Mouse (Mus musculus): ENCODE measurements at regions not wholly inside any gene's neighbourhood (a gene's known extent, or its start where the extent isn't known, plus 50 kb on each side); places are given as distances from the start of the nearest gene placed in this dataset.
A peak's percentile ranks its signal among the peaks of the same experiment; 100 is the strongest.

DNA sequence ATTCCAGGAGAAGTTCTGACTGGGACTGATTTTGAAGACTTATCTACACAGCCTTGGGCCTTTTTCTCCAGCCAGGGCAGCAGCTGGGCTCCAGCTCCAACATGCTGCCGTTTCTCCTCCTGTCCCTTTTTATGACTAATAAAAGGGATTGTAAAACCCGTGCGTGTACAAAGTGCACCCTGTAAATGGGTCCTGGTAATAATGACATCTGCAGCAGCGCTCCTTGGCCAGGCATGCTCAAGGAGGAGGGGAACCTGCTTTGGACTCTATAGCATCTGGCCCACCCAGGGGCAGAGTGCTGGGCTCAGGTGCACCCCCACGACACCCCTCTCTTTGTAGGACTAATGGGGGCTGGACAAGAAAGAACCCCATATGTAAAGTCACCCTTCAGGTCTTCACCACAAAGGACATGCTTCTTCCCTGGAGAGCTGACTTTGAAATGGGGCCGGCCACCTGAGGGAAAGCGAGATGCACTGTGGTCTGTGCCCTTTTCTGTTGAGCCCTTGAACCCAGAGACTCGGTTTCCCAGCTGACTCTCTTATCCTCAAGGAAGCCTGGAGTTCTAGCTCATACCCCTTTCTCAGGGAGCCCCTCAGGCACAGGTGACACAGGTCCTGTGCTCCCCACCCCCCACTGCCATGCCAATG, 61.4 kb downstream of the Mrpl23 start:
- H3K27ac ChIP-seq = no peak overlapping the region
- 0 out of 2 replicates have a peak, but pooled peaks cover 3% of the 10 kb centered on the region for H3K4me1 ChIP-seq
- 80% methylated on average over 8 of the region's 8 CpGs for WGBS
- no peak overlapping the region for H3K4me3 ChIP-seq
- H3K36me3 ChIP-seq = no peaks in the 10 kb centered on the region
- ATAC-seq (ENCODE audit: low FRiP score) = no peak
- no peak overlapping the region for H3K4me2 ChIP-seq (replicated peaks)
- H3K9me3 ChIP-seq (replicated peaks) = no peaks in the 10 kb centered on the region
- no peak overlapping the region for H3K9ac ChIP-seq
- no peaks in the 10 kb centered on the region for H3K27me3 ChIP-seq

DNA sequence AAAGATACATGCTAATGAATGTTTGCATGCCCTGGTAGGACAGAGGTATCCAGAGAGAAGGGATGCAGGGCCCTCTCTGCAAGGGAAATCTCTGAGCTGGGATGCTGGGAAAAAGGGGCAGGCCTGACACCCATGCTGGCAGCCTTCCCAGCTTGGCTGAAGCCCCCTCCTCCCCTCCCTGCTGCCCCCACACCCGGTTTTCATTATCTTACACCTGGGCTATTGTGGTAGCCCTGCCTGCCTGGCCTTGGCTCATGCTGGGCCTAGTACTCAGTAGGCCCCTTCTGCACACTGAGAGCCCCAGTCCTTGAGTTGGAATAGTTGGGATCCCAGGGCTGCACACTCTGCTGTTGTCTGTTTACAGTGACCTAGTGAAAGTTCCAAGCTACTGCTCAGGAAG, 62.9 kb downstream of the Mrpl23 start:
- H3K4me2 ChIP-seq (replicated peaks) = no peak overlapping the region
- ATAC-seq (ENCODE audit: low FRiP score) = no peak
- H3K4me1 ChIP-seq = 0 out of 2 replicates have a peak, but pooled peaks cover 3% of the 10 kb centered on the region
- no peak overlapping the region for H3K4me3 ChIP-seq
- no peak overlapping the region for H3K27ac ChIP-seq
- no peaks in the 10 kb centered on the region for H3K27me3 ChIP-seq
- no peak overlapping the region for H3K9ac ChIP-seq
- 24% methylated on average over 1 of the region's 1 CpGs for WGBS
- no peaks in the 10 kb centered on the region for H3K9me3 ChIP-seq (replicated peaks)
- no peaks in the 10 kb centered on the region for H3K36me3 ChIP-seq

DNA sequence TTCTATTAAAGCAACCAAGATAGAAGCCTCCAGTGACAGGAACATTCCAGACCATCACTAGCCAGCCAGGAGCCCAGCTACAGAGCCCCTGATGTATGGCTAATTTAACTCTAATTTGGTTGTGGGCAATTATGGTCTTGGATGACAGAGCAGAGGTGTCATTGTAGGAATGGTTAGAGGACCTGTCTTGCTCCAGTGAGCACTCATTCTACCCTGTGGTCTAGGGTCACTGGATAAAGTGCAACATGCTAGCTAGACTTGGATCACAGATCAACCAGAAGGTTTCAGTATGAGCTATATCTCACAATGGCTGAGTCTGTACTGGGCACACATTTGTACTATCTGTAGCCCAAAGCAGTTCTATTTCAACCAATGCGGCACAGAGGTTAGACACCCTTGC, 63.7 kb downstream of the Mrpl23 start:
- whole genome bisulfite sequencing = 94% methylated on average over 1 of the region's 1 CpGs

DNA sequence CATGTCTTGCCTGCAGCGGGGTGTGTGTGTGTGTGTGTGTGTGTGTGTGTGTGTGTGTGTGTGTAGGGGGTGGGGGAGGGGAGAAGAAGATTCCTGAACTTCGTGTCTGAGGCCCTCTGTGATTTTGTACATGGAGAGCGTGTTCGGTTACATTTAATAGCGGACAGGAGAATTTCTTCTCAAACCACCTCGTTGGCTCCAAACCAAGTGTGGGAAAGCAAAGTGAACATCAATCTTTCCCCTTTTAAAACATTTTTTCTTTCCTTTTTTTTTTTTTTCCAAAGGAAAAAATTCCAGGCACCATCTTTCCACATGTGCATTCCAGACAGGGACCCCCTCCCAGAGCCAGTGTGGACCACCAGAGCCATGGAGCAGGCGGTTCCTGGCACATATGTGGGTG, 65.5 kb downstream of the Mrpl23 start:
- H3K36me3 ChIP-seq = no peaks in the 10 kb centered on the region
- H3K27ac ChIP-seq = no peak overlapping the region
- no peaks in the 10 kb centered on the region; the same call in 1 of the 2 replicates for H3K27me3 ChIP-seq
- H3K4me1 ChIP-seq = no peaks in the 10 kb centered on the region
- H3K9me3 ChIP-seq (replicated peaks) = no peaks in the 10 kb centered on the region
- no peak overlapping the region for H3K9ac ChIP-seq
- no peak overlapping the region for H3K4me2 ChIP-seq (replicated peaks)
- WGBS = 78% methylated on average over 7 of the region's 7 CpGs
- H3K4me3 ChIP-seq = no peak overlapping the region
- no peak for ATAC-seq (ENCODE audit: low FRiP score)

More for the DNA sequence above, 63.7 kb downstream of the Mrpl23 start:
- Histone ChIP-seq H3K9me3 (replicated peaks) (no peaks in the 10 kb centered on the region), H3K9ac (no peak overlapping the region), H3K4me3 (no peak overlapping the region), H3K4me1 (0 out of 2 replicates have a peak, but pooled peaks cover 3% of the 10 kb centered on the region), H3K36me3 (no peaks in the 10 kb centered on the region), H3K27me3 (no peaks in the 10 kb centered on the region; the same call in 1 of the 2 replicates), H3K27ac (no peak overlapping the region), H3K4me2 (replicated peaks) (no peak overlapping the region)
- no peak for ATAC-seq (ENCODE audit: low FRiP score)

DNA sequence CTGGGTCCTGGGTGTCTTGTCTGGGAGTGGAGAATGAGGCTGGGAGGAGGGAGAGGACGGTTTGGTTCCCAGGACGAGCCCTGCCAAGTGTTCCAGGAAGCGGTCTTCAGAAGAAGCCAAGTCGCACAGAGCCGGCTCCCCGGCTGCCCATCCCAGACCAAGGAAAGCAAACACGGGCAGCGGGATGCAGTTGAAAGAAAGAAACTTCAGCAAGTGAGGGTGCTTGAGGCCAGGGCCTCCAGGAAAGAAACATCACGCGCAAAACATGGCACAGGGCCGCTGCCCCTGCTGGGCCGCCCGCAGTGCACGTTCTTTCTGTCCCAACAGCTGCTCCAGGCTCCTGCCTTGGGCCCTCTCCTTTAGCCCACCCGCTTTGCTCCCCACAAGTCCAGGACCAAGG, 66.7 kb downstream of the Igf2 start:
- no peaks in the 10 kb centered on the region for H3K36me3 ChIP-seq
- H3K27ac ChIP-seq = peak overlapping the region; percentile 30; the same call in 1 of the 2 replicates
- 78% methylated on average over 15 of the region's 15 CpGs for WGBS
- no peak for ATAC-seq (ENCODE audit: low FRiP score)
- H3K9ac ChIP-seq = no peak overlapping the region
- H3K4me2 ChIP-seq (replicated peaks) = no peak overlapping the region
- H3K27me3 ChIP-seq = no peaks in the 10 kb centered on the region; the same call in 1 of the 2 replicates
- H3K4me3 ChIP-seq = no peak overlapping the region
- no peaks in the 10 kb centered on the region for H3K4me1 ChIP-seq
- no peaks in the 10 kb centered on the region for H3K9me3 ChIP-seq (replicated peaks)

DNA sequence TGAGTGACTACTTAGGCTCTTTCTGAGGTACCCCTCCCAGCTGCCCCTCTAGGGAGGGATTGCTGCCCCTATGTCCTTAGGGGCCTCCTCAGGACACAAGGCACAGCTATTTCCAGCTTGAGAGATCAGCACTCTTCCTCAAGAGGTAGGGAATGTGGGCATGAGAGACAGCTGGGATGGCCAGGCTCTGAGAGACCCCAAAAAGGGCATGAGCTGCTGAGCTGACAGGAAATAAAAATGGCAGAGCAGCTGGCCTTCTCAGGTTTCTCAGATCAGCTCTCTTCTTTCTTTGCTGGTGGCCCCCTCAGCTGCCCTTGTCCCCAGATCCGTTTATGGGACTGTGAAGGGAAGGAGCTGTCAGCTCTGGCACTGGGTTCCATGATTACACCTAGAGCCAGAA, 66.2 kb downstream of the Igf2 start:
- Histone ChIP-seq H3K4me3 (no peak overlapping the region), H3K36me3 (no peaks in the 10 kb centered on the region), H3K4me1 (no peaks in the 10 kb centered on the region), H3K9ac (no peak overlapping the region), H3K9me3 (replicated peaks) (no peaks in the 10 kb centered on the region), H3K27me3 (no peaks in the 10 kb centered on the region; the same call in 1 of the 2 replicates), H3K4me2 (replicated peaks) (no peak overlapping the region), H3K27ac (peak overlapping the region; percentile 30; the same call in 1 of the 2 replicates)
- ATAC-seq (ENCODE audit: low FRiP score) = no peak
- WGBS = 64% methylated on average over 1 of the region's 1 CpGs
